Mouse (Mus musculus): ENCODE results near the gene Fbxw9.
A peak's percentile ranks its signal among the peaks of the same experiment; 100 is the strongest.
"Not testable (repeated sequence)": the region's sequence is repeated elsewhere in the genome, so short reads cannot be mapped to it uniquely, and the experiment has no call there.

The Fbxw9 gene

DNA sequence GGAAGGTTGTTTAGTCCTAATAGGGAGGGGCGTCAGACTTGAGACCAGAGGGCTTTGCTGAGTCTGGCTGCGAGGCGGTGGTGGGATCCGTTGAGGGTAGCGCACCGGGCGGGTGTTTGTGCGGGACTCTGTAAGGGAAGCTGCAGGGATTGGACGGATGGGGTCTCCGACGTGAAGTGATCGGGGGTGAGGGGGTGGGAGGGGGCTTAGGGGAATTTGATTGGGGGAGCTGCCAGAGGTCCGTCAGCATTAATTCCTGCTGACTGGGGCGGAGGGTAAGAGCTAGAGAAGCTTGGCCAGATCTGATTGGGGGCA is 22.5 kb upstream of the Fbxw9 start:
- no peak for DNase-seq (ENCODE audit: low spot score)

- peak; percentile 64 for DNase-seq (ENCODE audit: low spot score)
Measured at GRCm38 (mm10) chr8:85037681-85038531, 21.9 kb upstream of the Fbxw9 start.

- no peak for DNase-seq (ENCODE audit: low spot score)
Measured at GRCm38 (mm10) chr8:85043619-85044018, 16.2 kb upstream of the Fbxw9 start.

GRCm38 (mm10) chr8:85057367-85057766 is 2.5 kb upstream of the Fbxw9 start:
- DNase-seq (ENCODE audit: low spot score), result no peak

GRCm38 (mm10) chr8:85062603-85063002 is 2.7 kb downstream of the Fbxw9 start:
- DNase-seq (ENCODE audit: low spot score), result no peak

DNA sequence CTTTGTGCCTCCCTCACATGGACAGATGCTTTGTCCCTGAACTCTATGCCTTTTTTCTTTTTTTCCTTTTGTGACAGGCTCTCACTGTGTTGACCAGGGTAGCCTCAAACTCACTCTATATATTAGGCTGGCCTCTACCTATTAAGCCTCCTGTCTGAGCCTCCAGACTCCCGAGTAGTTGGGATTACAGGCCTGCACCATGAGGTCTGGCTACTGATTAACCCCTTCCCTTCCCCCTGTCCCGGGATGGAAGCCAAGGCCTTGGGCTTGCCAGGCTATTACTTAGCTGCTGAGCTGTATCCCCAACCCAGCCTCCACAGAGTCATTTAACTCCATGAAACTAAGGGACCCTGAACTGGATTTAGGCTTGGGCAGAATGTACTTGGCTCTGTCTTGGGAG is 5.4 kb downstream of the Fbxw9 start:
- no peak for DNase-seq (ENCODE audit: low spot score)

GRCm38 (mm10) chr8:85067155-85067554 is 7.3 kb downstream of the Fbxw9 start:
- no peak for DNase-seq (ENCODE audit: low spot score)

DNA sequence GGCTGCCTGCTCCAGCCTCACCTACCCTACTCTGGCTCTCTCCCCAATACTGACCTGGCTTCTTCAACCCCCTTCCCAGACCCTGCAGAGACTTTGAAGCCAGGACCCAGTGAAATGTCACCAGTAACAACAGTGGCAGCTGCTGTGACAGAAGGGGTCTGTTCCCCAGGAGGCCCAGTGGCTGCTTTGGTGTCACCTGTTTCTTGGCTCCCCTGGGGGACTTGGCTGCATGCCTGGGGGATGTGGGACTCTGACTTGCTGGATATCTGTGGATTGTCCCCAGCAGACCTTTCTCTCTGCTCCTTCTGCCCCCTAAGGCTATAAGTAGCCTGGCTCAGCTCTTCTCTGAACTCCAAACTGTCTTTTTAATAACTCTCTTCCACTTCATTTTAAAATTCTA is 8.1 kb downstream of the Fbxw9 start, which contains the start of gene Gm5741:
Gene Gm5741 (minus strand): TSS at position 1 of the 400 bp plus-strand sequence.
- no peak for DNase-seq (ENCODE audit: low spot score)

GRCm38 (mm10) chr8:85071041-85071440 is 11.2 kb downstream of the Fbxw9 start:
- no peak for DNase-seq (ENCODE audit: low spot score)

DNA sequence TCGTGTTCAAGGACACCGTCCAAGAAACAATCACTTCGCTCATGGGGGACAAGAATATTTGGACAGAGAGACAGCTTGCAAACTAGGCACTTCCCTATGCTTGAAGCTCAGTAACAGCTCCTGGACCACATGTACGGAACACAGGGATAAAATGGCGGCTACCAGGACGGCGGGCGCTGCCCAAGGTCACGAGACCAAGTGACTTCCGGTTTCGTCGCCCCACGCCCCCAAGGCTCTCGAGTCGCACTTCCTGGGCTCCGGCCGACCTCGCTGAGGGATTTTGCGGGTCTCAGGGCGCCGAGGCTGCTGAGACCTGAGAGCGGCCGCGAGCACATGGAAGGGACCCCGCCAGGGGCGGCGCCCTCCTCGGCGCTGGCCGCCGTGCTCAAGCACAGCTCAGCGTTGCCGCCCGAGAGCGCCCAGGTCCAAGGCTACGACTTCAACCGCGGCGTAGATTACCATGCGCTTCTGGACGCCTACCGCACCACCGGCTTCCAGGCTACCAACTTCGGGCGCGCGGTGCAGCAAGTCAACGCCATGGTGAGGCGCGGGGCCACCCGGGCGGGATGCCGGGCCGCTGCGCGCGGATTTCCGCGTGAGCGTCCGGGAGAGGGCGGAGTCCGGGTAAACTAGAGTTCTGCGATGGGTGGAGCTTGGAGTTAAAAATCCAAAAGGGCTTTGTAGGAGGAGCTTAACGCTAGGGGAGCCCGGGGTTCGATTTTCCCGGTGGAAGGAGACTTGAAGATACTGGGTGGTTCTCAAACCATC is 11.8 kb downstream of the Fbxw9 start, which contains the start of gene Dhps:
Gene Dhps (plus strand): TSS at position 244 of the 768 bp plus-strand sequence.
- DNase-seq (ENCODE audit: low spot score), result peak; percentile 83

DNA sequence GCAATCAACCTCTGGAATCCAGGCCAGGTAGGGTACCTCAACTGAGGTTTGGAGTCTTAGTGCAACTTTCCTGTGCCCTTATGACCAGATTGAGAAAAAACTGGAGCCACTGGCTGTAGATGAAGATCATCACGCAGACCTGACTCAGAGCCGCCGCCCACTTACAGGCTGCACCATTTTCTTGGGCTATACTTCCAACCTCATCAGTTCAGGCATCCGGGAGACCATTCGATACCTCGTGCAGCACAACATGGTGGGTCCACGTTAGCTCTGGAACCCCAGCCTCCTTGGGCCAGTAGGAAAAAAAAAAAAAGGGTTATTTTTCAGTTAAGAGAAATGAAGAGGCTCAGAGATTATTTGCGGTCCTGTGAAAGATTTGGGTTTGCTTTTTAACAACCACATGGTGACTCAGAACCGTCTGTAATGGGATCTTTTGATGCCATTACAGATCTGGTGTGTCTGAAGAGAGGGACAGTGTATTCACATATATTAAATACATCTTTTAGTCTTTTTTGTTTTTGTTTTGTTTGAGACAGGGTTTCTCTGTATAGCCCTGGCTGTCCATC is 12.6 kb downstream of the Fbxw9 start:
- no peak for DNase-seq (ENCODE audit: low spot score)

- DNase-seq (ENCODE audit: low spot score), result no peak
Measured at GRCm38 (mm10) chr8:85073041-85073612, 13.3 kb downstream of the Fbxw9 start.

GRCm38 (mm10) chr8:85074167-85074566 is 14.3 kb downstream of the Fbxw9 start:
- no peak for DNase-seq (ENCODE audit: low spot score)

DNA sequence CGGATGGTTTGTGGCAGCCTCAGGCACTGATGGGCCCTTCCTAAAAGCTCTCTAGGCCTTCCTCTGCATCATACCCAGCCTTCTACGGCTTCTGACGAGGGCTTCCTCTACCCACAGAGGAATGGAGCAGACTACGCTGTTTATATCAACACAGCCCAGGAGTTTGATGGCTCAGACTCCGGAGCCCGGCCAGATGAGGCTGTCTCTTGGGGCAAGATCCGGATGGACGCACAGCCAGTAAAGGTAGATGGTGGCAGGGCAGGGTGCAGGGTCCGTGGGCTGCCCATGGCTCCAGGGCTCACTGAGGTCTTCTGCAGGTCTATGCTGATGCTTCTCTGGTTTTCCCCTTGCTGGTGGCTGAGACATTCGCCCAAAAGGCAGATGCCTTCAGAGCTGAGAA is 14.8 kb downstream of the Fbxw9 start:
- DNase-seq (ENCODE audit: low spot score), result no peak

GRCm38 (mm10) chr8:85076001-85076400 is 16.1 kb downstream of the Fbxw9 start:
- DNase-seq (ENCODE audit: low spot score), result peak; percentile 53

GRCm38 (mm10) chr8:85076993-85077392 is 17.1 kb downstream of the Fbxw9 start:
- peak; percentile 85 for DNase-seq (ENCODE audit: low spot score)

DNA sequence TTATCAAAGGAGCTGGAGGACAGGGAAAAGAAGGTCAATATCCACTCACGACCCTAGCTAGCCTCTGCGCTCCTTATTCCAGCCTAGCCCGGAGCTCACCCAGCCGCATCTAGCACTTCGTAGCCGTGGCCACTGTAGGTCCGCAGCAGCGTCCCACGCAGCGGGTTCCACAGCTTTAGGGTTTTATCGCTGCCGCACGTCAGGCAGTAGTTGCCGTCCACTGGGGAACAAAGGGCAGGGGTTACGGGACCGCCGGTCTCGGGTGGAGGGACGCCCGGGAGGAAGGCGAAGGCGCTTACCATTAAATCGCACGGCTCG is 20.3 kb downstream of the Fbxw9 start:
- no peak for DNase-seq (ENCODE audit: low spot score)

GRCm38 (mm10) chr8:85080532-85081215 is 20.8 kb downstream of the Fbxw9 start, which contains the start of gene Wdr83os:
Wdr83os (plus strand) TSS chr8:85080740.
- peak; percentile 71 for DNase-seq (ENCODE audit: low spot score)

GRCm38 (mm10) chr8:85081216-85081555 is 21.3 kb downstream of the Fbxw9 start, which contains the start of gene Wdr83:
Wdr83 (minus strand) TSS chr8:85081306.
- DNase-seq (ENCODE audit: low spot score), result peak; percentile 54

DNA sequence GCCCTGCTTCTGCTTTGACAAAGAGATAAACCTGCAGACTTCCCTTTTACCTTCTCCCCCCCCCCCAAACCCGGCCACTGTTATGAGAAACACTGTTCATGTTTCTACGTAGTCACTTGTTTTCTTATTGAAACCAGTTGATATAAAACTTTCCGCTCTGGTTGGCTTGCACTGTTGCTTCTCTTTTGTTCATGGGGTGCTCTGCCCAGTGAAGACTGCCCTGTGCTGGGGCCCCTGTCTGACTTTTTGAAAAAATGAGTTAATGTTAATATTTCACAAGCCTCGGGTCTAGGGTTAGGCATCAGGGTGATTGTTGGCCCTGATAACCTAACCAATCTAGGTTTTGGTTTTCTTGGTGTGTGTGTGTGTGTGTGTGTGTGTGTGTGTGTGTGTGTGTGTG is 22.3 kb downstream of the Fbxw9 start:
- not testable (repeated sequence) for DNase-seq (ENCODE audit: low spot score)

- peak; percentile 84 for DNase-seq (ENCODE audit: low spot score)
Measured at GRCm38 (mm10) chr8:85083108-85083813, 23.4 kb downstream of the Fbxw9 start, which contains the start of gene Man2b1. Man2b1 (plus strand) TSS chr8:85083270.

Data from c-Kit-positive CD71-positive TER-119-positive erythroid progenitor cells, embryonic 14.5 days (primary cell).